Mouse (Mus musculus) MEL (cell line): ENCODE results near the gene Gns.

Experiments used
- CHD2 ChIP-seq: IDR thresholded peaks from 2 replicates; pipeline ENCODE4 v1.6.1; 2011; ENCODE audit warnings: low read length, improper control_type of control experiment
- POLR2A ChIP-seq, 2 experiments: IDR thresholded peaks; 2 replicates each; pipeline ENCODE4 v1.6.1; 2011 to 2012; ENCODE audit warnings: low read length in 2 of 2, mild to moderate bottlenecking in 2 of 2, control low read depth in 1 of 2, improper control_type of control experiment in 1 of 2, low read depth in 1 of 2, moderate library complexity in 1 of 2; ENCODE audit not compliant: control insufficient read depth in 1 of 2, insufficient read depth in 1 of 2, poor library complexity in 1 of 2

- TF ChIP-seq POLR2A (IDR thresholded peaks at IDR 0.05; ENCODE audit: control insufficient read depth in 1 of 2, insufficient read depth in 1 of 2, low read depth in 1 of 2, low read length in 2 of 2, poor library complexity in 1 of 2) = no peak
- no peak for TF ChIP-seq CHD2
Measured at GRCm38 (mm10) chr10:121363201-121363600, 1.7 kb upstream of the Gns start.
